Mouse (Mus musculus): Measurements from ENCODE around the gene Tspan13. TPM values are rescaled to one million over a fixed set of nuclear protein-coding genes. Genes with fewer than 3 reads are reported as not detected.

Gene Tspan13
- total RNA-seq, 2 experiments from 2014 or later = 55.4 to 70.3 TPM

DNA sequence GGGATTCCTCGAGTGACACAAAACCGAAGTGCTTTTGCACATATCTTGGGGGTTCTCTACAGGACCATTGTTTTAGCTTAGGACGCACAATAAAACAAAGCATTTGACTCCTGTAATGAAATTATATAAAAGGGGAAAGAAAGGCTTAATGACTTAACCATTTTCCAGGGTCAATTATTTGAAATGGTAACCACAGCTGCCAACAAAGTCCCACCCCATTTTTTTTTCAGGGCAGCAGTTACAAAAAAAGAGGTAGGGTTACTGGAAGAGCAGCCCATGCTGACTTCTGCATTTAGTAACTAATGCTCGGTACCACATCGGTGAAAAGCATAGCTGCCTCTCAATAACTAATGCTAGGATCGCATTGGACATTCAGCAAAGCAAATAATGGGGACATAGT is 6.8 kb downstream of the Tspan13 start:
- no peak for DNase-seq (ENCODE audit: low spot score in 2 of 2)

GRCm38 (mm10) chr12:36032419-36032818 is 9.9 kb downstream of the Tspan13 start:
- DNase-seq (ENCODE audit: low spot score in 2 of 2) = no peak

DNA sequence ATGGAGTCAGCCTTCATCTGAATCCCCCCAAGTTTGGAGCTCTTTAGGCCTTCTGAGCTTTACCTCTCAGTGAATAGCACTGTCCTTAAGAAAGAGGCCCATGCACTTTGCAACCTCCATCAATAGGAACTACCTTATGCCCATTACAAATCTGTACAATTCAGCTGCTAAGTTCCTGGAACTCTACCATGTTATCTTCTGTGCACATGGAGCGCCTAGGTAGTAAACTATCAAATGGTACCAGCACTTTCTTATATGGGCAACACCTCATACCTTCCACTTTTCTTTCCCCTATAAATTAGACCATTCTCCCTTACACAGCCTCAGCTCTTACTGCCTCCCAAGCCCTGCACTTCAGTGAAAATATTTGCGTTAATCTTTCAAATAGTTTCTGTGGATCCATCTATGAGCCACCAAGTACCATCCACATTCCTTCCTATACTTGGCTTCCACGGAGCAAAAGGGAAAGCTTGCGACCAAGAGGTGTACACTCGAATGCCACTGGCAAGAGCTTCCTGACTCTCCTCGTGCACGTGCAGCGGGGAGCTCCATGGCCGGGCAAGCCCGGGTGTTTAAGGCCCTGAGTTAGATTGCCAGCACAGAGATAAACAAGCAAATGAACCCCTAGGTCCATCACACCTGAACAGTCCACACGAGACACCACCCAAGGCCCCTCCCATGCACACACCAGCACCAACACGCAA is 11.5 kb downstream of the Tspan13 start:
- DNase-seq (ENCODE audit: low spot score in 2 of 2) = no peak

DNA sequence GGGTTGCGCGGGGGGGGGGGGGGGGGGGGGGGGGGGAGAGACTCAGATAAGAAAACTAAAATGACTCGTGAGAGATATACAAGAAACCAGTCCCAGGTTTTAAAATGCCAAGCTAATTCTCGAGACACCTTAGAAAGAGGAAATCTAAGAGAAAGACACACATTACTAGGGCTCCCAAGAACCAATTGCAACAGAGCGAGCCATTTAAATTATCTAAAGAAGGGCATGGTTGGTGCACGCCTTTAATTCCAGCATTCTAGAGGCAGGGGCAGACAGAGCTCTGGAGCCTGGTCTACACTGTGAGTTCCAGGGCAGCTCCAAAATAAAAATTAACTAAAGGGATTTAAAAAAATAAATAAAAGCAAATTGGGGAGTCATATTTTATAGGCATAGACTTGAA is 12.6 kb downstream of the Tspan13 start:
- DNase-seq (ENCODE audit: low spot score in 2 of 2) = no peak

GRCm38 (mm10) chr12:36028968-36029645 is 13.2 kb downstream of the Tspan13 start:
- DNase-seq (ENCODE audit: low spot score in 2 of 2) = no peak

GRCm38 (mm10) chr12:36027171-36027570 is 15.1 kb downstream of the Tspan13 start:
- no peak for DNase-seq (ENCODE audit: low spot score in 2 of 2)

- DNase-seq (ENCODE audit: low spot score in 2 of 2) = no peak
Observed at GRCm38 (mm10) chr12:36026126-36026525, 16.2 kb downstream of the Tspan13 start.

DNA sequence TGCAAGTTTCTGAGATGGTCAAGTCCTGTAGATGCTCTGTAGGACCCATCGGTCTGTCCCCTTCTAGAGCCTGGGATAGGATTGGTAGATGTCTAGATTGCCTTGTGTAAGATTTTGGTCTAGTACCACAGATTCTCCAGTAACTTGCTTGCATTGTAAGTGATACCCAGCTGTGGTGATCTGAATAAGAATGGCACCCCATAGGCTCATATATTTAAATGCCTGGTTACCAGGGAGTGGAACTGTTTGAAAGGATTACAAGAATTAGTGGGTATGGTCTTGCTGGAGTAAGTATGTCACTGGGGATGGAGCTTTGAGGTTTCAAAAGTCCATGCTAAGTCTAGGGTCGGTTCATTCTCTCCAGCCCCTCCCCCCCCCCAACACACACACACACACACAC is 21.6 kb downstream of the Tspan13 start:
- no peak for DNase-seq (ENCODE audit: low spot score in 2 of 2)

- no peak for DNase-seq (ENCODE audit: low spot score in 2 of 2)
Observed at GRCm38 (mm10) chr12:36020081-36020480, 22.2 kb downstream of the Tspan13 start.

- no peak for DNase-seq (ENCODE audit: low spot score in 2 of 2)
Observed at GRCm38 (mm10) chr12:36019572-36019971, 22.7 kb downstream of the Tspan13 start.

- no peak for DNase-seq (ENCODE audit: low spot score in 2 of 2)
Observed at GRCm38 (mm10) chr12:36017791-36018190, 24.5 kb downstream of the Tspan13 start.

GRCm38 (mm10) chr12:36013216-36013910 is 28.9 kb downstream of the Tspan13 start:
- no peak for DNase-seq (ENCODE audit: low spot score in 2 of 2)

- DNase-seq (ENCODE audit: low spot score in 2 of 2) = no peak
Observed at GRCm38 (mm10) chr12:36008364-36009047, 33.8 kb downstream of the Tspan13 start.

- no peak for DNase-seq (ENCODE audit: low spot score in 2 of 2)
Observed at GRCm38 (mm10) chr12:36007581-36007980, 34.7 kb downstream of the Tspan13 start.

- DNase-seq (ENCODE audit: low spot score in 2 of 2) = no peak
Observed at GRCm38 (mm10) chr12:36004714-36005113, 37.6 kb downstream of the Tspan13 start.

DNA sequence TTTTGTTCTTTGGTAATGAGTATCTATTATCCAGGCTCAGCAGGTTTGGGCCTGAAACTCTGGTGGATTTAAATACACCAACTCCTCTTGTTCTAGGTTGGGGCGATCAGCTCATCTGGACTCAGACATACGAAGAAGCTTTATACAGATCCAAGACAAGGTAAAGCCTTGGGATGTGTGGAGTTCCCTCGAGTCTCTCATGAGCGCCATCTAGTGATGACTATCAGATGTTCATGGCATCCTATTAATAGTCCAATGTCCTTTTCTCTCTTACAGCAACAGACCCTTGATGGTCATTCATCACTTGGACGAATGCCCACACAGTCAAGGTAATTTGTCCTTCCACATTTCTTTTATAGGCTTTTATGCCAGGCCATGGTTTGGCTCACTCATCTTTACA is 46.5 kb downstream of the Tspan13 start:
- peak in 1 of 2 experiments; percentile 10 for DNase-seq (ENCODE audit: low spot score in 2 of 2)

GRCm38 (mm10) chr12:35994098-35994497 is 48.2 kb downstream of the Tspan13 start:
- no peak for DNase-seq (ENCODE audit: low spot score in 2 of 2)

DNA sequence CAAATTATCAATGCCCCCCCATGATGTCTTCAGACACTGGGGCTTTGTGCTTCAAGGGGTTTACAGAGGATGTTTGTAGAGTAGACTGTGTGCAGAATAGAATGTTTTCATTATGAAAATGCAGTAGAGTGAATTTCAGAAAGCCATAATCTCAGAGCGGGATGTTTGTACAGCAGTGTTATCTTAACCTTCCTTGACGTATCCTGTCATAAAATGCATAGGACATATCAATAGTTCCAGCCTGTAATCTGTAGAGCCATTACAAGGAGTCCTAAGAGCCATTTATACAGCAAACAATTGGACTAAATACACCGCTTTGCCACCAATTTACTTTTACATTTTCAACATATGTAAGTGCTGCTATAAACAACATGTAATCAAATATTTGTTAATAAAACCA is 48.7 kb downstream of the Tspan13 start:
- DNase-seq (ENCODE audit: low spot score in 2 of 2) = no peak

GRCm38 (mm10) chr12:35992711-35993110 is 49.6 kb downstream of the Tspan13 start, which contains the start of gene Agr2:
TSS of gene Agr2 (plus strand) at chr12:35992907.
- DNase-seq (ENCODE audit: low spot score in 2 of 2) = no peak

DNA sequence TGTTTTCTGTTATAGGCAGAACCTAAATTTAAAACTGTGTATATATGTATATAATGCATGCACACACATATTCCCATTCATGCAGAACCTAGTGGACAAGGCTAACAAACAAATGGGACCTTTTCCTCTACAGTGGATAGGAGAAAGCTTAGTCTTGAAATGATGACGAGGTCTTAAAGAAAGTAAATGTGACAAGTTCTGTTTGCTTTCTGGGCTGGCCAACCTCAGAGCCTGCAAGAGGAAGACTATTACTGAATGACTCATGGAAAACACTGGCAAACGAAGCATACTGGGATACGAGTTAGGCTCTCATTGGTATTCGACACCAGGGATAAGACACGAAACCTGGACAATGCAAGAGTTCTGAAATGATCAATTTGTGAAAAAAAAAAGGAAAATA is 57.6 kb downstream of the Tspan13 start:
- no peak for DNase-seq (ENCODE audit: low spot score in 2 of 2)

DNA sequence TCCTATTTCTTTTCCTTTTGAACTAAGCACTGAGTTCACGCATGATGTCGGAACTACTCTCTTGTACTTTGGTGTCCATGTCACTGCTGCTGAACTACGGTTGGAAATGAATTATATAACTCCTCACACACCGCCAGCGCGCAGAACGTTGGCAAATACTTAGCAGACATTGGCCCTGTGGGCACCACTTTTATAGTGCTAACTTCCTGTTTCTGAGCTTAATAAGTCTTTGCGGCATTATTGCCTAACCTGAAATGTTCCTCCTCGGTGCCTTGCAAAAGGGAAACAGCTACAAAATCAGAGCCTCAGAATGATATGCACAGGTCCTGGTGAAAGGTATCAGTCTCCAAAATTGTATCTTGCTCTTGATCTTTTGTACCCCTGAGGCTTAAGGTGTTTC is 58.8 kb downstream of the Tspan13 start:
- DNase-seq (ENCODE audit: low spot score in 2 of 2) = no peak
